Mouse (Mus musculus) heart, embryonic 11.5 days (tissue): Measurements from ENCODE around the gene Paip2b. TPM values are rescaled to one million over a fixed set of nuclear protein-coding genes. Genes with fewer than 3 reads are reported as not detected.
A peak's percentile ranks its signal among the peaks of the same experiment; 100 is the strongest.

ENCODE experiments used
- ATAC-seq: fragments of 200-750 bp; cut with Nextera tagmentation; replicated peaks from 2 replicates; pipeline ENCODE4 v1.8.0; 2017; ENCODE audit warnings: moderate library complexity; ENCODE audit not compliant: insufficient number of reproducible peaks, low FRiP score, low TSS enrichment
- H3K27ac ChIP-seq: fragments of 300-500 bp; sonication (generic); 2 replicates; pipeline ENCODE4 v1.5.1; 2014; ENCODE audit warnings: mild to moderate bottlenecking, low read depth, low read length
- H3K27me3 ChIP-seq: fragments of 300-500 bp; sonication (generic); 2 replicates; pipeline ENCODE4 v1.6.1; 2014; ENCODE audit warnings: mild to moderate bottlenecking, low read length, mixed read lengths; ENCODE audit not compliant: control insufficient read depth, insufficient read depth
- H3K36me3 ChIP-seq: fragments of 300-500 bp; sonication (generic); 2 replicates; pipeline ENCODE4 v1.6.1; 2014; ENCODE audit warnings: mild to moderate bottlenecking, low read length, moderate library complexity, mixed read lengths; ENCODE audit not compliant: control insufficient read depth, insufficient read depth
- H3K4me1 ChIP-seq: fragments of 300-500 bp; sonication (generic); 2 replicates; pipeline ENCODE4 v1.6.1; 2014; ENCODE audit warnings: low read length; ENCODE audit not compliant: control insufficient read depth, insufficient read depth
- H3K4me2 ChIP-seq: fragments of 300-500 bp; sonication (generic); 2 replicates; pipeline ENCODE4 v1.6.1; 2014; ENCODE audit warnings: mild to moderate bottlenecking, moderate library complexity
- H3K4me3 ChIP-seq: fragments of 300-500 bp; sonication (generic); 2 replicates; pipeline ENCODE4 v1.5.1; 2014; ENCODE audit warnings: low read depth, low read length
- H3K9ac ChIP-seq: fragments of 300-500 bp; sonication (generic); 2 replicates; pipeline ENCODE4 v1.6.1; 2014; ENCODE audit warnings: mild to moderate bottlenecking, low read depth, low read length, moderate library complexity
- H3K9me3 ChIP-seq: fragments of 300-500 bp; sonication (generic); replicated peaks from 2 replicates; pipeline ENCODE4 v1.6.1; 2016; ENCODE audit warnings: low read length; ENCODE audit not compliant: control insufficient read depth
- WGBS: fragments of 180-500 bp; shearing (Covaris S2); extraction: QIAGEN DNeasy Blood & Tissue Kit; methylation state at CpG from one replicate; pipeline ENCODE4 v1.1.7; 2014; ENCODE audit not compliant: insufficient replicate concordance; 5-methylcytosine and 5-hydroxymethylcytosine counted together
- polyA plus RNA-seq: library from polyadenylated mRNA; unstranded; fragments of >200 nt; fragmentation: Nextera tagmentation; extraction: Ambion mirVana; gene quantifications from 2 replicates; pipeline ENCODE4 v1.2.1, GENCODE M21; 2014

The Paip2b gene
- polyA plus RNA-seq, 1 experiment from 2014 or later = 16.9 TPM

GRCm38 (mm10) chr6:83774126-83774525, 57.4 kb downstream of the Paip2b start:
- peaks cover 8% of the 10 kb centered on the region for H3K36me3 ChIP-seq
- H3K4me2 ChIP-seq = peak overlapping the region; percentile 90
- ATAC-seq = no peak
- no peaks in the 10 kb centered on the region for H3K9me3 ChIP-seq
- peak overlapping the region; percentile 88 for H3K4me3 ChIP-seq
- no peaks in the 10 kb centered on the region for H3K27me3 ChIP-seq
- H3K9ac ChIP-seq = peak overlapping the region; percentile 91; the same call in 1 of the 2 replicates
- no peak overlapping the region for H3K27ac ChIP-seq
- 65% methylated on average over 9 of the region's 9 CpGs for WGBS
- H3K4me1 ChIP-seq = peaks cover 10% of the 10 kb centered on the region

GRCm38 (mm10) chr6:83768485-83768884, 63.1 kb downstream of the Paip2b start:
- Histone ChIP-seq H3K4me1 (no peaks in the 10 kb centered on the region; the same call in 1 of the 2 replicates), H3K4me3 (no peak overlapping the region), H3K36me3 (peaks cover 8% of the 10 kb centered on the region), H3K9ac (no peak overlapping the region), H3K4me2 (no peak overlapping the region), H3K9me3 (no peaks in the 10 kb centered on the region), H3K27me3 (peaks cover 5% of the 10 kb centered on the region), H3K27ac (no peak overlapping the region)
- ATAC-seq = no peak
- 76% methylated on average over 5 of the region's 5 CpGs for WGBS

GRCm38 (mm10) chr6:83766982-83767381, 64.6 kb downstream of the Paip2b start:
- Histone ChIP-seq H3K4me1 (peaks cover 7% of the 10 kb centered on the region), H3K27ac (no peak overlapping the region)
- 49% methylated on average over 3 of the region's 3 CpGs for WGBS

GRCm38 (mm10) chr6:83762880-83763431, 68.6 kb downstream of the Paip2b start:
- Histone ChIP-seq H3K36me3 (no peaks in the 10 kb centered on the region), H3K27ac (no peak overlapping the region), H3K9me3 (no peaks in the 10 kb centered on the region), H3K9ac (peak overlapping the region; percentile 49; the same call in 1 of the 2 replicates), H3K4me3 (peak overlapping the region; percentile 47), H3K4me1 (peaks cover 7% of the 10 kb centered on the region), H3K4me2 (peak overlapping the region; percentile 77), H3K27me3 (peaks cover 51% of the 10 kb centered on the region)
- ATAC-seq = peak; percentile 60; the same call in 1 of the 2 replicates
- 3% methylated on average over 35 of the region's 35 CpGs for WGBS

More at GRCm38 (mm10) chr6:83766982-83767381, 64.6 kb downstream of the Paip2b start:
- no peaks in the 10 kb centered on the region for H3K9me3 ChIP-seq
- no peak overlapping the region for H3K4me3 ChIP-seq
- H3K4me2 ChIP-seq = no peak overlapping the region
- peaks cover 8% of the 10 kb centered on the region; the same call in 1 of the 2 replicates for H3K36me3 ChIP-seq
- no peak for ATAC-seq
- no peak overlapping the region for H3K9ac ChIP-seq
- H3K27me3 ChIP-seq = peaks cover 20% of the 10 kb centered on the region

GRCm38 (mm10) chr6:83762344-83762743, 69.2 kb downstream of the Paip2b start, which contains the start of gene Ankrd53:
Ankrd53 (plus strand) TSS chr6:83762644.
- no peak for ATAC-seq
- H3K27me3 ChIP-seq = peaks cover 57% of the 10 kb centered on the region
- WGBS = 23% methylated on average over 6 of the region's 6 CpGs
- peak within 1 kb of the TSS; percentile 47 for H3K4me3 ChIP-seq
- peak within 1 kb of the TSS; percentile 49; the same call in 1 of the 2 replicates for H3K9ac ChIP-seq
- H3K4me2 ChIP-seq = peak within 1 kb of the TSS; percentile 77
- H3K36me3 ChIP-seq = no peaks in the 10 kb centered on the region
- peaks cover 7% of the 10 kb centered on the region for H3K4me1 ChIP-seq
- no peaks in the 10 kb centered on the region for H3K9me3 ChIP-seq
- H3K27ac ChIP-seq = no peak within 1 kb of the TSS

- no peaks in the 10 kb centered on the region for H3K9me3 ChIP-seq
- no peak for ATAC-seq
- no peaks in the 10 kb centered on the region for H3K4me1 ChIP-seq
- peaks cover 70% of the 10 kb centered on the region for H3K27me3 ChIP-seq
- H3K4me3 ChIP-seq = no peak overlapping the region
- WGBS = 59% methylated on average over 9 of the region's 9 CpGs
- no peaks in the 10 kb centered on the region for H3K36me3 ChIP-seq
- H3K4me2 ChIP-seq = no peak overlapping the region
- H3K9ac ChIP-seq = no peak overlapping the region
- no peak overlapping the region for H3K27ac ChIP-seq
Observed at GRCm38 (mm10) chr6:83756051-83756450, 75.5 kb downstream of the Paip2b start.

Other genes with a start within 250 kb of the Paip2b start
- gene Clec4f, start 175.6 kb downstream of the Paip2b start, polyA plus RNA-seq = 0.19 TPM in 1 of 2 replicates, not detected in the other
- not detected in 2 replicates for gene Cd207, start 153.9 kb downstream of the Paip2b start, polyA plus RNA-seq
- not detected in 2 replicates for gene Vax2, start 120.5 kb downstream of the Paip2b start, polyA plus RNA-seq
- gene Atp6v1b1, start 88.8 kb downstream of the Paip2b start, polyA plus RNA-seq = not detected in 2 replicates
- not detected in 2 replicates for gene Ankrd53, start 69.1 kb downstream of the Paip2b start, polyA plus RNA-seq
- gene Tex261, start 55.9 kb downstream of the Paip2b start, polyA plus RNA-seq = 56.0 and 69.0 TPM in 2 replicates
- 46.3 and 50.3 TPM in 2 replicates for gene Nagk, start 36.8 kb downstream of the Paip2b start, polyA plus RNA-seq
- gene Zfp638, start 35.4 kb upstream of the Paip2b start, polyA plus RNA-seq = 54.0 and 59.5 TPM in 2 replicates
- 11.6 and 16.2 TPM in 2 replicates for gene Dysf, start 176.8 kb upstream of the Paip2b start, polyA plus RNA-seq